Mouse (Mus musculus): ENCODE data around the gene Scarb1. TPM values are rescaled to one million over a fixed set of nuclear protein-coding genes. Genes with fewer than 3 reads are reported as not detected.
A peak's percentile ranks its signal among the peaks of the same experiment; 100 is the strongest.

Scarb1 gene
- polyA plus RNA-seq, 1 experiment from 2014 or later, result 60.6 TPM

DNA sequence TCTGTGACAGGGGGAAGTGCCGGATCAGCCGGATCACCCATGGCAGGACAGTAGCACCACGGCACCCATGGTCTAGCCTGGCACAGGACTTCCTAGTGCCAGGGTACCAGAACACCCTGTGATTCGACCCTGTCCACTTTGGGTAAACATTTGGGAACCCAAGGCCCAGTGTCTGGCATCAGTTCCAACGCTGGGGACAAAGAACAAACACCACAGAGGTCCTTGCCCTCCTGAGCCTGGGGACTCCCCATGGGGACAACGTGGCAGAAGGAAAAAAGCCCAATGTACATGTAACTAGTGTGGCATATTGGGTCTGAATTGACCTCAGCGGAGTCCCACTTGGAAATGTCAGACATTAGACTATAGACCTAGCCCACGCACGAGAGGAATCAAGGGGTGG, 10.7 kb downstream of the Scarb1 start:
- H3K9me3 ChIP-seq (replicated peaks; ENCODE audit: control insufficient read depth, low read length), result no peaks in the 10 kb centered on the region
- WGBS, result 76% methylated on average over 9 of the region's 9 CpGs
- no peaks in the 10 kb centered on the region for H3K36me3 ChIP-seq (ENCODE audit: control insufficient read depth, insufficient read depth, low read length)
- H3K4me2 ChIP-seq (ENCODE audit: low read depth, low read length), result no peak overlapping the region
- H3K9ac ChIP-seq (ENCODE audit: low read length), result no peak overlapping the region
- H3K27me3 ChIP-seq (ENCODE audit: control insufficient read depth, insufficient read depth, low read length), result no peaks in the 10 kb centered on the region
- H3K4me3 ChIP-seq (replicated peaks; ENCODE audit: low read length), result no peak overlapping the region
- no peak overlapping the region for H3K27ac ChIP-seq (ENCODE audit: low read length)
- ATAC-seq (ENCODE audit: insufficient read depth, low FRiP score), result no peak
- H3K4me1 ChIP-seq (ENCODE audit: control insufficient read depth, insufficient read depth, low read length), result peaks cover 5% of the 10 kb centered on the region; the same call in 1 of the 2 replicates

DNA sequence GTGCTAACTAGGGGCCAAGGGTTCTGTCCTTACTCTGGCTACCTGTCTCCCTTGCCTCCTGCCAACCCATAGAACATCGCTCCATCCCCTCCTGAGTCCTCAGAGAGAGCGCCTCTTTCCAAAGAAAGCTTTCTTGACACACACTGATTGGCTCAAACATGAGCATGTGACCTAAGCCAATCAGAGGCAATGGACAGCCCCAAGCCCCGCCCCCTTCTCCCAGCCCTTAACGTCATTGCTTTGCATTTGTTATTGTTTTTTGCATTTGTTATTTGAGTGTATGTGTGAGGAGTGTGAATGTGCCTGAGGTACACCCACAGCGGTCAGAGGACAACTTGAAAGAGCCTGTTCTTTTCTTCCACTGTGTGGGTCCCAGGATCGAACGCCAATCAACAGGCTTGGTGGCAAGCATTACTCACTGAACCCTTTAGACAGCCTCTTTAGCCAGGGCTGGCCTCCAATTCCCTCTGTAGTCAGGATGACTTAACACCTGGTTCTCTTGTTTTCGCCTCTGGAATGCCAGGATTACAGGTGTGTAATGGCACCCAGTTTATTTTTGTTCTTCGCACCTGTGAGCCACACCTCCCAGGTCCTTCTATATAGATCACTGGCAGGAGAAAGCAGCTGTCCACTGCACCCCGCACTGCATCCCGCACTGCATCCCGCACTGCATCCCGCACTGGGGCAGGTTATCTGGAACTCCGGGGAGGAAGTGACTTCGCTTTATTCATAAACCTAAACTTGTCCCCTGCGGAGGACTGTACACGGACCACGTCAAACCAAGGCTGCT, 13.1 kb downstream of the Scarb1 start:
- no peak overlapping the region for H3K9ac ChIP-seq (ENCODE audit: low read length)
- H3K36me3 ChIP-seq (ENCODE audit: control insufficient read depth, insufficient read depth, low read length), result no peaks in the 10 kb centered on the region
- no peaks in the 10 kb centered on the region for H3K9me3 ChIP-seq (replicated peaks; ENCODE audit: control insufficient read depth, low read length)
- peak overlapping the region; percentile 32; the same call in 1 of the 2 replicates for H3K4me2 ChIP-seq (ENCODE audit: low read depth, low read length)
- peak overlapping the region; percentile 17 for H3K4me3 ChIP-seq (replicated peaks; ENCODE audit: low read length)
- no peaks in the 10 kb centered on the region for H3K27me3 ChIP-seq (ENCODE audit: control insufficient read depth, insufficient read depth, low read length)
- H3K4me1 ChIP-seq (ENCODE audit: control insufficient read depth, insufficient read depth, low read length), result peaks cover 5% of the 10 kb centered on the region; the same call in 1 of the 2 replicates
- no peak overlapping the region for H3K27ac ChIP-seq (ENCODE audit: low read length)
- 54% methylated on average over 18 of the region's 18 CpGs for WGBS
- no peak for ATAC-seq (ENCODE audit: insufficient read depth, low FRiP score)

DNA sequence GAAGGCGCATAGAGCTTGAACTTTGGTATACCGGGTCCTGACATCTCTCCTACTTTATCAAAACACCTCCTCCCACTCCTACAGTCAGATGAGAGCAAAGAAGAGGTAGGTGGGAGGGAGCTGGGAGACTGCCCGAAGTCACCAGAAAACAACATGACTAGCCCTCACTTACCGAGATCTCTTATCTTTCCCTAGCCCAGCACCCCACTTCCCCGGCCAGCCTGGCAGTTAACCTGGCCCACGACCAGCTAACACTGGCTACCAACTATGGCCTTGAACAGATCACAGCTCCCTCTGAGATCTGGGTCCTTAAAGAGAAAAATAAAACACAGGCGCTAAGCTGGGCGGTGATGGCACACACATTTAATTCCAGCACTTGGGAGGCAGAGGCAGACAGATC, 14.5 kb downstream of the Scarb1 start:
- Histone ChIP-seq H3K27ac (ENCODE audit: low read length) (no peak overlapping the region), H3K36me3 (ENCODE audit: control insufficient read depth, insufficient read depth, low read length) (no peaks in the 10 kb centered on the region), H3K4me2 (ENCODE audit: low read depth, low read length) (no peak overlapping the region), H3K9ac (ENCODE audit: low read length) (no peak overlapping the region), H3K27me3 (ENCODE audit: control insufficient read depth, insufficient read depth, low read length) (no peaks in the 10 kb centered on the region), H3K4me1 (ENCODE audit: control insufficient read depth, insufficient read depth, low read length) (0 out of 2 replicates have a peak, but pooled peaks cover 5% of the 10 kb centered on the region), H3K4me3 (replicated peaks; ENCODE audit: low read length) (no peak overlapping the region), H3K9me3 (replicated peaks; ENCODE audit: control insufficient read depth, low read length) (no peaks in the 10 kb centered on the region)
- 74% methylated on average over 8 of the region's 8 CpGs for WGBS
- no peak; the same call in 1 of the 2 replicates for ATAC-seq (ENCODE audit: insufficient read depth, low FRiP score)

DNA sequence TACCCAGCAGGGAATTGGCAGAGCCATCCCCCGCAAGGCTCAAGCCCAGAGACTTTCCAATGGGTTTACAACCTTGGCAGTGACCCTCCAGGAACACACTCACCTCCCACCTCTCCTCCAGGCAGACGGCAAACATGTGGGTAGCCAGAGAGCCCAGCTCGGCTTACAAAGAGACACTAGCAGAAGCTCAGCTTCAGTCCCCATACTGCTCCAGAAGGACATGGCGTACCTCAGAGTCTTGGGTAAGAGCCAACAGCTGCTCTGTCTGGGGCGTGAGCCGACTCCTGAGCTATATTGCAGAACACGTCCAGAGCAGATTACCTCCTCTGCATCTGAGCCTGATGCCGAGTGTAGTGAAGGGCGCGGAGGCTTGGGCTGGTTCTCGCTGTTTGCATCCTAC, 15.0 kb downstream of the Scarb1 start:
- H3K36me3 ChIP-seq (ENCODE audit: control insufficient read depth, insufficient read depth, low read length), result no peaks in the 10 kb centered on the region
- 67% methylated on average over 11 of the region's 11 CpGs for WGBS
- no peak overlapping the region for H3K4me3 ChIP-seq (replicated peaks; ENCODE audit: low read length)
- H3K9ac ChIP-seq (ENCODE audit: low read length), result no peak overlapping the region
- H3K4me1 ChIP-seq (ENCODE audit: control insufficient read depth, insufficient read depth, low read length), result 0 out of 2 replicates have a peak, but pooled peaks cover 5% of the 10 kb centered on the region
- no peak overlapping the region for H3K27ac ChIP-seq (ENCODE audit: low read length)
- ATAC-seq (ENCODE audit: insufficient read depth, low FRiP score), result peak; percentile 39; the same call in 1 of the 2 replicates
- no peak overlapping the region for H3K4me2 ChIP-seq (ENCODE audit: low read depth, low read length)
- no peaks in the 10 kb centered on the region for H3K27me3 ChIP-seq (ENCODE audit: control insufficient read depth, insufficient read depth, low read length)
- no peaks in the 10 kb centered on the region for H3K9me3 ChIP-seq (replicated peaks; ENCODE audit: control insufficient read depth, low read length)

DNA sequence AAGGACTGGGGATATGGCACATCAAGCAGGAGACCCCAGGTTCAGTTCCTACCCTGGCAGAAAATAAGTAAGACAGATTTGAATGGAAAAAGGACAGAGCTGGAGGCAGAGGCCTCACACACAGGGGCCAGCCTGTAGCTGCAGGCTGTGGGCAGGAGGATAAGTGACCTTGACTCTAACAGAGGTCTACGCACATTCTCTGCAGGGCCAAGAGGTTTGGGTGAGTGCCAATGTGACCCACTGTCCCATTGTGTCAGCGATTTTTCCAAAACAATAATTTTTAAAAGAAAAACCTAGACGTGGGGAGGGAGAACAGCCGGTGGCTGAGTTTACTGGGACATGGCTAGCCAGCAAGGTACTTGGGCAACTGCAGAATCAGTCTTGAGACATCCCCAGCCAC, 15.6 kb downstream of the Scarb1 start:
- Histone ChIP-seq H3K4me1 (ENCODE audit: control insufficient read depth, insufficient read depth, low read length) (0 out of 2 replicates have a peak, but pooled peaks cover 5% of the 10 kb centered on the region), H3K27ac (ENCODE audit: low read length) (no peak overlapping the region)
- 72% methylated on average over 4 of the region's 4 CpGs for WGBS

DNA sequence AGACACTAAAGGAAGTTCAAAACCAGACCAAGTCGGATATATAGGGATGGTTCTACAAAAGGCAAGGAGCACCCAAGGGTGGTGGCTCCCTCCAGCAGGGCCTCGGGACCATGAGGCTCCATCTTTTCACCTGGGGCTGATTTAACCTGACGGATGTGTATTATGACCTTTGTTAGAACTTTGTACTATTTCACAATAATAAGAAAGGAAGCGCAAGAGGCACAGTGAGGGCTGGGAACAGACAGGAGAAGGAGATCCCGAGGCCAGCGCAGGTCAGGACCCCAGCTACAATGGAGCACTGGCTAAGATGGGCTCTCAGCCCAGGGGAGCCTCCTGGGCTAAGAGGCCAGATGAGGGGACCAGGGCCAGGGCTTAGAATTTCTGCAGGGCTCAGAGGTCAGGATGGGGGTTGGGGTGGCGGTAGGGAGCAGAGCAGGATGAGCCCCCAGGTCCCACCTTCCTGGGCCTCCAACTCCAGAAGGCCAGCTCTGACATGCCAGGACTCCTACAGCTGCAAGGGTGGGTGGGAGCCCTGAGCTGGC, 16.9 kb downstream of the Scarb1 start:
- H3K36me3 ChIP-seq (ENCODE audit: control insufficient read depth, insufficient read depth, low read length), result no peaks in the 10 kb centered on the region
- peaks cover 5% of the 10 kb centered on the region; the same call in 1 of the 2 replicates for H3K4me1 ChIP-seq (ENCODE audit: control insufficient read depth, insufficient read depth, low read length)
- no peaks in the 10 kb centered on the region for H3K9me3 ChIP-seq (replicated peaks; ENCODE audit: control insufficient read depth, low read length)
- 74% methylated on average over 7 of the region's 7 CpGs for WGBS
- no peak overlapping the region for H3K9ac ChIP-seq (ENCODE audit: low read length)
- no peak overlapping the region for H3K27ac ChIP-seq (ENCODE audit: low read length)
- no peaks in the 10 kb centered on the region for H3K27me3 ChIP-seq (ENCODE audit: control insufficient read depth, insufficient read depth, low read length)
- no peak overlapping the region for H3K4me3 ChIP-seq (replicated peaks; ENCODE audit: low read length)
- no peak for ATAC-seq (ENCODE audit: insufficient read depth, low FRiP score)
- H3K4me2 ChIP-seq (ENCODE audit: low read depth, low read length), result no peak overlapping the region

More for the DNA sequence above, 15.6 kb downstream of the Scarb1 start:
- no peak for ATAC-seq (ENCODE audit: insufficient read depth, low FRiP score)
- Histone ChIP-seq H3K9me3 (replicated peaks; ENCODE audit: control insufficient read depth, low read length) (no peaks in the 10 kb centered on the region), H3K4me2 (ENCODE audit: low read depth, low read length) (no peak overlapping the region), H3K27me3 (ENCODE audit: control insufficient read depth, insufficient read depth, low read length) (no peaks in the 10 kb centered on the region), H3K9ac (ENCODE audit: low read length) (no peak overlapping the region), H3K4me3 (replicated peaks; ENCODE audit: low read length) (no peak overlapping the region), H3K36me3 (ENCODE audit: control insufficient read depth, insufficient read depth, low read length) (no peaks in the 10 kb centered on the region)

DNA sequence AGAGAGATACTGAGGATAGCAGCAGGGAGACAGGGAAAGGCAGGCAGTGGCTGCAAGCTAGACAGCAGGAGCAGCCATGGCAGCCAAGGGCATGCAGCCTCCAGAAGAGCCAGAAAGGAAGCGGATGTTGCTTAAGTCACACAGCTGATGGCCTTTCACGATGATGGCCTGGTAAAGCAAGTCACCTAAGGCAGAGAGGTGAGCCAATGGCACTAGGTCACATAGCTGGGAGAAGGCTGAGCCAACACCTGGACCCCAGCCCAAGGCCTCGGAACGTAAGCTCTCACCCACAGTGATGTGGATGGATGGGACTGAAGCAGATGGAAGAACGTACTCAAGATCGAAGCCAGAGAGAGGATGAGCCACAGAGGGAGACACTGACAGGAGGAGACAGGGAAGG, 17.8 kb downstream of the Scarb1 start:
- Histone ChIP-seq H3K27ac (ENCODE audit: low read length) (no peak overlapping the region), H3K27me3 (ENCODE audit: control insufficient read depth, insufficient read depth, low read length) (no peaks in the 10 kb centered on the region), H3K4me2 (ENCODE audit: low read depth, low read length) (no peak overlapping the region), H3K4me3 (replicated peaks; ENCODE audit: low read length) (no peak overlapping the region), H3K9me3 (replicated peaks; ENCODE audit: control insufficient read depth, low read length) (no peaks in the 10 kb centered on the region), H3K36me3 (ENCODE audit: control insufficient read depth, insufficient read depth, low read length) (no peaks in the 10 kb centered on the region), H3K4me1 (ENCODE audit: control insufficient read depth, insufficient read depth, low read length) (peaks cover 5% of the 10 kb centered on the region; the same call in 1 of the 2 replicates), H3K9ac (ENCODE audit: low read length) (no peak overlapping the region)
- WGBS, result 78% methylated on average over 6 of the region's 6 CpGs
- ATAC-seq (ENCODE audit: insufficient read depth, low FRiP score), result no peak

DNA sequence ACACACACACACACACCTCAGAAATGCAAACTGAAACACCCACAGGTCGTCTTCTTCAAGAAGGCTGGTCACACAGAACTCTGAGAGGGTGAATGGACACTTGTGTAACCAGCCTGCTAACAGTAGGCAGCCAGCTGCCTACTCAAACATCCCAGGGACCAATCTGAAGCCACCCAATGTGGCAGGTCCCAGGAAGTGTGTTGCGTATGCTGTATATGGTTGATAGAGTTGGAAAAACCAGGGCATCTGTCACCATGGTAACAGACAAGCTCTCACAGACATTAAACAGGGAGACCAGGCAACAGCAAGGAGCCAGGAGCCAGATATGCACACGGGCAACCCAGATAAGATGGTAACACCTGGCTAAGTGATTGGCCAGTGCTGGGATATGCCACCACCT, 19.1 kb downstream of the Scarb1 start:
- ATAC-seq (ENCODE audit: insufficient read depth, low FRiP score), result no peak
- 67% methylated on average over 3 of the region's 3 CpGs for WGBS

More for the DNA sequence above, 19.1 kb downstream of the Scarb1 start:
- H3K4me2 ChIP-seq (ENCODE audit: low read depth, low read length), result no peak overlapping the region
- no peak overlapping the region for H3K9ac ChIP-seq (ENCODE audit: low read length)
- H3K27me3 ChIP-seq (ENCODE audit: control insufficient read depth, insufficient read depth, low read length), result no peaks in the 10 kb centered on the region
- H3K36me3 ChIP-seq (ENCODE audit: control insufficient read depth, insufficient read depth, low read length), result no peaks in the 10 kb centered on the region
- no peak overlapping the region for H3K4me3 ChIP-seq (replicated peaks; ENCODE audit: low read length)
- no peak overlapping the region for H3K27ac ChIP-seq (ENCODE audit: low read length)
- H3K9me3 ChIP-seq (replicated peaks; ENCODE audit: control insufficient read depth, low read length), result no peaks in the 10 kb centered on the region
- H3K4me1 ChIP-seq (ENCODE audit: control insufficient read depth, insufficient read depth, low read length), result peaks cover 5% of the 10 kb centered on the region; the same call in 1 of the 2 replicates
